Mouse (Mus musculus) spleen, adult 18-20 months (tissue): ENCODE data around the gene Olfr1367.
"Not testable (repeated sequence)": the region's sequence is repeated elsewhere in the genome, so short reads cannot be mapped to it uniquely, and the experiment has no call there.

ENCODE experiments used
- DNase-seq, 2 experiments: peaks; one replicate each; pipeline ENCODE4 v3.0.0; 2022; ENCODE audit warnings: mixed read lengths in 2 of 2

Olfr1367 gene

DNA sequence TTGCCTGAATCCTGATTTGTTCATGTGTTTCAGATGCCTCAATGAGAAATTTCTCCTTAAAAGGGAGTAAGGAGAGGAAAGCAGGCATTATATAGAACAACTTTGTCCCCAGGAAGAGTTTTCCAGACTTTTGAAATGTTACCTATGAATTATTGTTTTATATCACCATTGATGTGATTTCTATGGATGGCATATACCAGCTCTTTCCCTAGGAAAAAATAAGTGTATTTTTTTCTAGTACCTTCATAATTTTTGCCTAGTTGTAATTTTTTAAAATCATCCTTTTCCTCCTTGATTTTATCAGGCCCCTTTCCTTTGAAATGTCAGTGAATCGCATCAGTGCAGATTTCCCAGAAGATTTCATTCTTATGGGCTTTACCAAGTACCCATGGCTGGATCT lies at the start of gene Olfr1367:
Gene Olfr1367 (plus strand): TSS at position 301 of the 400 bp plus-strand sequence.
- DNase-seq = no peak

DNA sequence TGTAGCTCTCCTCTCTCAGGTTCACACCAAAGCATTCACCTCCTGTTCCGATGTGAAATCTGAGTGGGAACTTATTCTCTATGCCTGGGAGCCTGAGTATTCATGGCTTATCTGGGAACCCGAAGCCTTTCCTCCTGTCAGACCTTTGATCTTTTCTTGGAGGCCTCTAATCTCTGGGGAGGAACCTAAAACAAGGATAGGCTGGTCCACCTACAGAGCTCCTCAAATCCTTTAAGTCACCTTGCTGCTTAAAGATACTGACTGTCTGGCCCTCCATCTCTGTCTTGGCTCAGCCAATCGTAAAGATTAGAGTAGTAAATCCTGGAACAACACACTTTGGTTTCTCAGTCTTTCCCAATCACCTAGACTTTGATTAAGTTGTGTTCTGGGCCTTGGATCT lies 48.2 kb upstream of the Olfr1367 start:
- no peak for DNase-seq

DNA sequence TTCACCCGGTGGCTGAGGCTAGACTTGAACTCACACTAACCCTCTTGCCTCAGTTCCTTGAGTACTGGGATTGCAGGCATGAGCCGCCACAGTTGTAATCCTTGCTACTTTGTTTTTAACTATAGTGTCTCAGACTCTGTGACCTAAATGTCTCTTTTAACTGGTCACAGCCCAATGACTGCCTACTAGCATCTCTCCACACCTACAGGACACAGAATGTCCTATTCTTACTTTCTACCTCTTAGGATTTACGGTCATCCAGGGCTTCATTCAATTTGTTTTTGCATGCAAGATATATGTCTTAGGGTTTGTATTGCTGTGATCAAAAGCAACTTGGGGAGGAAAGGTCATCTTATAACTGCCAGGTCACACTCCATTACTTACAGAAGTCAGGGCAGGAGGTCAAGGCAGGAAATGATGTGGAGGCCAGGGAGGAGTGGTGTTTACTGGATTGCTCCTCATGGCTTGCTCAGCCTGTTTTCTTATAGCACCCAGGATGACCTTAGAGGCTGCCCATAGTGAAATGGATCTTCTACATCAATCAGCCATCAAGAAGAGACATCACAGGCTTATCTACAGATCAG lies 42.1 kb upstream of the Olfr1367 start:
- DNase-seq = no peak

DNA sequence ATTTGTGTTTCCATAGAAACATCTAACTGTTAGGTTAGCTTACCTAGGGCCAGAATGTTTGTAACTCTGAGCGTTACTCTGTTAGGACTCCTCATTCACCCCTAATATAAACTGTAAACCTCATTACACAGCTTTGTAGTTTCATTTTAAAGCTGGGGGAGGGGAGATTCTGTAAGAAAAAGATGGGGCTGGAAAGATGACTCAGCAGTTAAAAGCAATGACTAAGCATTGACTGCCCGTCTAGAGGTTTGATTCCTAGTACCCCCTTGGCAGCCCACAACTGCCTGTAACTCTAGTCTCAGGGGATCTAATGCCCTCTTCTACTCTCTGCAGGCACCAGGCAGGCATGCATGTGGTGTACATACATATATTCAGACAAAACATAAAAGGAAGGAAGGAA lies 36.9 kb upstream of the Olfr1367 start:
- no peak for DNase-seq

DNA sequence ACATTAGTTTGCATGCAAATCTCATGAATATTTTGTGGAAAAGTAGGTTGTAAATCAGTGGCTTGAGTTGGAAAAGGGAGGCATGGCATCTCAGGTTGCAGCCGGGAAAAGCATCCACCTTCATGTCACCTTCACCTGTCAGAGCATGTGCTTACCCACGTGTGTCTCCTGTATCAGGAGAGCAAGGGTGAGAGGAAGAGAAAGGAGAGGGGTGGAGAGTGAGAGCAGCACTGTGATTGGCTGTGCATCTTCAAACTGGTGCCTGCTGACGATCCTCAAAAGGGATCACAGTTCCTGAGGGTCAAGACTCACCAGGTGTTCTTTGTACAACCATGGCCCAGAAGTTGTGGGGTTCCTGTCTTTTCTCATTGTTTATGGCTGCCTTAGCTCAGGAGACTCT lies 34.8 kb upstream of the Olfr1367 start, which contains the start of gene Gpx6:
Gene Gpx6 (plus strand): TSS at position 200 of the 400 bp plus-strand sequence.
- DNase-seq = no peak

DNA sequence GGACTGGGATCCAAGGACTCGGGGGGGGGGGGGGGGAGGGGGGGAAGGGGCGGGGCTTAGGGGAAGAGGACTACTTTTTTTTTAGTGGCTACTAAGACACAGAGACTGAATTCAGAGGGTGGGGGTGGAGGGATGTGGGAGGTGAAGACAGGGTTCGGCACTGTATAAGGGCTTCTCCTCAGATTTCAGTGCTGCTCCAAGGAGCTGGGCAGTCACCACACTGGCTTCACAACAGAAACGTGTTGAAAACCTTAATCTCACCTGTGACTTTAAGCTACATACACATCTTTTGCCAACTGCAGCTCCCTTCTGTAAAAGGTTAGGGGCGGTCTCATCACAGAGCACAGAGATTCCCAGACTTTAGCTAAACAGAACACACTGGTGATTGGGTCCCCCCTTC lies 33.9 kb upstream of the Olfr1367 start:
- no peak for DNase-seq

DNA sequence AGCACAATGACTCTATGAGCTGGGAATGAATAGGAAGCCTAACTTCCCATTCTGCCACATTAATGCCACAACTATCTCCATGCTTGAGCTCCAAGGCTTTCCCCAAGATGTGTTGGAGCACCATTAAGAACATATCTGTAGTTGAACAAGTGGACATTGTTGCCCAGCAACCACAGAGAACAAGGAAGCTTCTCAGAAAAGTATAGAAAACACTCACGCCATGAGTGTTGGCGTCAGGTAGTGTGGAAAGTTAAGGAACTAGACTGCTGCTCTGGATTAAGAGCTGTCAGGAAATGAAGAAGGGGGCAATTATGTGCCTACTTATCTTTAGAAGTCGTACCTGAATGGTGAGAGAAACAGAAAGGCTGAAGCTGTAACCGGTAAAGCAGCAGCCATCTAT lies 32.8 kb upstream of the Olfr1367 start:
- DNase-seq = no peak

DNA sequence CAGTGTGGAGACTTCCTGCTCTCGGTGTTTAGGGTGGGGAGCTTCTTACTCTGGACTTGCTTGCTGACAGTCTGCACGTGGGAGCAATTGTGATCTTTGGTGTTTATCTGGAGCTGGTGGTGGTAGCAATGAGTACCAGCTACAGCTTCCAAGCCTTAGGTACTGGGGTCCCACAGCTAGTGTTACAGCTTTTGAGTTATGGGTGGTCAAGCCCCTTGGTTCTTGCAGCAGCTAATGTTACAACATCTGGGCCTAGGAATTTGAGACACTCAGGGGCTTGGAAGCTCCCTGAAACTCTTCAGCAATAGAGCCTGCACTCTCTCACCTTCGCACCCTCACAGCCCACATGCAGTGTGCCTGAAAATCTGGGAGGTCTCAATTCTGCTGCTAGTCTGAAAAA lies 26.4 kb upstream of the Olfr1367 start:
- no peak for DNase-seq

DNA sequence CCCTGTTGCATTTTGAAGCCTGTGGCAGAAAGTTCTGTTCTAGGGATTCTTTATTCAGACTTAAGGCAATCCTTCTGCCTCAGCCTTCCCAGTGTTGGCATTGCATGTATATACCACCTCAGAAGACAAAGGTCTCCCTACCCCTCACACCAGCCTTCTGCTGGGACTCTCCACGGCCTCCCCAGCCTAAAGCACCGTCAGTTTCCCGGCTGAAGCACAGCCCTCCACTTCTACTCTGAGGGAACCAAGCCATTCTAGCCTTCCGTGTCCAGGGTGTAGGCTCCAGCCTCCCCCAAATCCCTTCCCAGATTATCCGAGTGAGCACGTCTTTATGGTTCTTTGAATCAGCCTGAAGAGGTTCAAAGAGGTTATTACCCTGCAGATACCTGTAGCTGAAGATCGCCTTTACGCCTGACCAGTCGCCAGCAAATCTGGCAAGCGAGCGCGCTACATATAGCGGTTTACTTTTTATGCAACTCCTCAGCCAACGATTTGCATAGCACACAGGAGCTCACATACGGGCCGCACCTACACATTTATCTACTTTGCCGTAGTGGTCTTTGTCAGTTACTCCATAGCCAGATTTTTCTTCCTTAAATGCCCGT lies 24.7 kb upstream of the Olfr1367 start:
- DNase-seq = no peak

DNA sequence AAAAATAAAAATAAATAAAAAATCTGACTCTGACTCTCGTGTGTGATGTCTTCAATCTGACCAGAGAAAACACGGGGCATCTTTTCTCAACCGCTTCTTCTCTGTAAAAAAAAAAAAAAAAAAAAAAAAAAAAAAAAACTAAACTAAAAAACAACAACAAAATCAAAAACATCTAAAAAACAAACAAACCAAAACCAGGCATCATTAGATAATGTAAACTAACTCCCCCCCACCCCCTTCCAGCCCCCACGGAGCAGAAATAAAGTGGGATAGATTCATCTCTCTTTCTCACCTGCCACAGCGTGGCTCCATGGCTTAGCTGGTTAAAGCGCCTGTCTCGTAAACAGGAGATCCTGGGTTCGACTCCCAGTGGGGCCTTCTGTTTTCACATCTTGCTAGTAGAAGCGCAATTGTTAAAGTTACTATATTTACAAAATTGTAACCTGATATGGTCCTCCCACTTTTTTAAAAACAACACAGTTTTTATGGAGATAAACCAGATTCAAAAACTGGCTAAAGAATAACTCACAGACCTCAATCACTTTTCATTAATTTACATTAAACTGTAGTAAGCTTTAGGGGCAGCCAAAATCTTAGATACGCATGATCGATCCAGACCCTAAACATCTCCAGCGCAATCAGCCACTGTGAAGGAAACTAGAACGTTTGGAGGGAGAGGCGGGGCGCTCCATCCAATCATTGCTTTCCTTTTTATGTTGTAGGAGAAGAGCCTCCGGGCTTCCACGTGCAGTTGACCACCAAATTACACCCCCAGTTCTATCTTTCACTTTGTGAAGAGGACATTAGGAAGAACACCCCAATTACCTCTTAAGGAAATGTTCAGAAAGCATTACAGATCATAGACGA lies 24.0 kb upstream of the Olfr1367 start:
- no peak for DNase-seq

DNA sequence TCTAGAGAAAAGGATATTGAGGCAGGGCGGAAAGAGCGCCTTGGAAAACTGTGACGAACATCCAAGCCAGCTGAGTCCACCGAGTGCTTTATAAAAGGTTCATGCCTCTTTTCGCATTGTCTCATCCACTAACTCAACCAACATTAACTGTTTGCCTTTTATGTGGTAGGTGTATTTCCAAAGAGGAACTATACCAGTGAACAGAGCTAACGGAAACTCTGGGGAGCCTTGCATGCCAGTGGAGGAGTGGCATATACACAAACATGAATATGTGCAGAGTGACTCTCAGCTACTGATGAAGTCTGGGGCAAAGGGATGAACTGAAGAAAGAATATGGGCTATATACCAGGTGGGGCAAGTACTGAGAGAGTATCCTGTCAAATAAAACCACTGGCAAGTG lies 23.3 kb upstream of the Olfr1367 start:
- DNase-seq = no peak

DNA sequence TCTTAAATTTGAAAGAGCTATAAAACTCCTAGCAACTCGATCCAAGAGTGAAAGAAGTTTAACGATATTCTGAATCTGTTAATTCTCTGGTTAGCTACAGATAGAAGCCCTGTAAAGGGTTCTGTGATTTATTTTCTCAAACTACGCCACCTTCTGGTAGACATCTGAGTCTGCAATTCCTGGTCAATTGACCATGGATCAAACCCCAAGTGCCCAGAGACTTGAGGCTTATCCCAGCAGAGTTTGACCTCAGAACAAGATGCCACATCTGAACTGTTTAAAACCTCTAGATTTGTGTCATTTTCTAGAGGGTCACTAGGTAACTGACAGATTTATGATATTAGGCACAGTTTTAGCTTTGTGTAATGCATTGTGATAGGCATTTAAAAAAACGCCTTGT lies 20.5 kb upstream of the Olfr1367 start:
- DNase-seq = no peak

DNA sequence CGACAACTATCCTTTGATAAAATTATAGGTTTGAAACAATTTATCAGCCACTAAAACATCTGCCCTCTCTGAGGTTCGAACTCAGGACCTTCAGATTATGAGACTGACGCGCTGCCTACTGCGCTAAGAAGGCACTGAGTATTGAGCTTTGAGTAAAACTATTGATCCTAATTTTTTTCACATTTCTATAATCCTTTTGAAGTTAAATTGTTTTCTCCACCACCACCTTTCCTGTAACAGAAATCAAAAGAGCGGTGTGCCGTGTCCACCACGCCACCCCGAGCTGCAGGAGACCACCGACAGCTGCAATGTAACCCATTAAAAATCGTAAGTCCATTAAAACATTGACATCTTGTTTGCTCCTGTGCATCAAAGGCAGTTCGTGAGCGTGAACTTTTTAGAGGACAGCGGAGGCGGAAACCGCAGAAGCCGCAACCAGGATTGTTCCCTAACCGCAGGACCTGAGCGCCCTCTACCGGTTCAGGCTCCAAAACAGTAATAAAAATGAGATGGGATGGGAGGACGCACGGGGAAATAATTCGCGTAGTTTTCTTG lies 20.0 kb upstream of the Olfr1367 start:
- peak in 1 of 2 experiments; percentile 50 for DNase-seq

DNA sequence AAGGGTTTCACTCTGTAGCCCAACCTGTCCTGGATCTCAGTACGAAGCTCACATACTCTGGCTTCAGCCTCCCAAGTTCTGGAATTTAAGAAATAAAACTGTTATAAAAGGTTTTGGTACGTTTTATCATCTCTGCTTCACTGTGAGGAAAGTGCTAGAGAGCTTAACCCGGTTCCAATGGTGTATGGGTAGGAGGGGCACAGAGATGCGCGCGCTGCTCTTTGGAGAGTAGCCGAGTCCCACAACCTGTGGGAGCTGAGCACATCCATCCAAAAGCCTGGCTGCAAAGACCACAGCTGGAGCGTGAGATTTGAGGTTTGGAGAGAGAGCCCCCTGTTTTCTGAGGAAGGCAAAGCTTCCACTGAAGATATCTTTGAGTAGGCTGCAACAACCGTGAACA lies 19.3 kb upstream of the Olfr1367 start:
- no peak for DNase-seq

DNA sequence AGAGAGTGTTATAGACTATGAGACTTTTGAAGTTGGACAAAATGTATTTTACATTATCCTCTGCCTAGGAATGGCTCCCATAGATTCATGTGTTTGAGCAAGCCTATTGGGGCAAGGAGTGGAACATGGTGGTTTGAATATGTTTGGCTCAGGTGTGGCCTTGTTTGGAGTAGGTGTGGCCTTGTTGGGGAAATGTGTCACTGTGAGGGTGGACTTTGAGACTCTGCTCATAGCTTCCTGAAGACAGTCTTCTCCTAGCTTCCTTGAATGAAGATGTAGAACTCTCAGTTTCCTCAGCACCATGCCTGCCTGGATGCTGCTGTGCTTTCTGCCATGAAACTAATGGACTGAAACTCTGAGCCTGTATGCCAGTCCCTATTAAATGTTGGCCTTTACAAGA lies 3.9 kb downstream of the Olfr1367 start:
- DNase-seq = no peak

DNA sequence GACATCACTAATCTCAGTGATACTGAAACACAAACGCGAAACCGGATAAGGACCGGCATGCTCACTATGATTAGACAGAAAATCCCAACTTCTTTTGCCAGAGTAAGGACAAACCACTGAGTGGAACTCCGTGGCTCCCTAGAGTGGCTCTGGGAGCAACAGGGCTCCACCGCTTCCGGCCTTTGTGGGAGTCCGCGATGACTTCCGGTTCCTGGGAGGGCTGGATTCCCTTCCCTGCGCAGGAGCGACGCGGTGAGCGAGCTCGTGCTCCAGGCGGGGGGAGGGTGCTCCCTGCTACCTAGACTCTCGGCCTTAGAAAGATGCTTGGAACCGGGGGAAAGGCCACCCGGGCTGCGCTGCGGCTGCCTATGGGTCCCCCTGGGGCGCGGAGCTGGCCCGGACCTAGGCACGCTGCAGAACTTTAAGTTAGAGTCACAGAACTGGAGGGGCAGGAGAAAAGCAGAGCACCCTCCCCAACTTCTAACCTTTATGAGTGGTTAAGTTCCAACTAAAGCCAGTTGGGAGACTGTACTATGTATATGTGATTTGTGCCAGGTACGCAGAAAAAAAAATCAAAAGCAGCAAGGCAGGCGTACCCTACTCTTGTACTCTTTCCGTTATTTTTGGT lies 16.0 kb downstream of the Olfr1367 start, which contains the start of gene Zscan12:
Gene Zscan12 (plus strand): TSS at position 200 of the 628 bp plus-strand sequence.
- peak; percentile 62 to 65 for DNase-seq

DNA sequence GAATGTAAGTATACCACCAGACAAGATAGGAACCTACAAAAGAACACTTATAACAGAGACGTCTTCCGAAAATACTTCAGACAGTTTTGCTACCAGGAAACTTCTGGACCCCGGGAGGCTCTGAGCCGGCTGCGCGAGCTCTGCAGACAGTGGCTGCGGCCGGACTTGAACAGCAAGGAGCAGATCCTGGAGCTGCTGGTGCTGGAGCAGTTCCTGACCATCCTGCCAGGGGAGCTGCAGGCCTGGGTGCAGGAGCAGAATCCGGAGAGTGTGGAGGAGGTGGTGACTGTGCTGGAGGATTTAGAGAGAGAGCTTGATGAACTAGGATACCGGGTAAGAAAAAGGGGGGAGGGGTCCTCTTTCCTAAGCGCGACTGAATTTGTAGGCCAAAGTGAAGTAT lies 17.0 kb downstream of the Olfr1367 start:
- DNase-seq = no peak

DNA sequence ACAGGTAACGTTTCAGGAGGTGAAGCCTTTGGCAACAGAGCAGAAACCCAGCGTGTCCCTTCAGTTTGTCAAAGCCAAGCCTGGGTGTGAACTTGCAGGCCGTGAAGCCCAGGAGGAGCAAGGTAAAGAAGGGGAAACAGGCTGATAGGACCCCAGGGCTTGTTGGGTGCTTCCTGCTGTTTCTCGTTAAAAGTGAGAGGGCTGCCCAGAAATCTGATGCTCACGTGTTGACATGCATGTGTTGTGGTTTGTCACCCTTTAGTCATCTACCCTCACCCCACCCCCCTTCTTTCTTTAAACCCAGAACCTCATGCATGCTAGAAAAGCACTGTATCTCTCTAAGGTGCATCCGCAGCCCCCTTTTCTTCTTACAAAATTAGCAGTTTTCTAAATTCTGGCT lies 19.9 kb downstream of the Olfr1367 start:
- DNase-seq = no peak

DNA sequence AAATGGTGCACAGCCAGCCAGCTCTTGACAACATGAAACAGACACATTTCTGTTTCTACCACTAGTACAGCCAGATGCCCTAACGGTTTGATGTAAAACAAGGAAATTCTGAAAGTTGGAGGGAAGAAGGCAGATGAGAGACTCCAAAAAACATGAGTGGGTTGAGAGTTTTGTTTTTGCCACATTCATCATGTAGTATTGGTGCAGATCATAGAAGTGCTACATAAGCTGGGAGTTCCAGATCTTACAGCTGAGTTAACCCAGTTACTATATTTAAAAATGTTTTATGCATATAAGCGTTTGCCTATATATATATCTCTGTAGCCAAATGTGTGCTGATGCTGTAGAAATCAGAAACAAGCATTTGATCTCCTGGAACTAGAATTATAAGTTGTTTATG lies 26.0 kb downstream of the Olfr1367 start:
- no peak for DNase-seq

DNA sequence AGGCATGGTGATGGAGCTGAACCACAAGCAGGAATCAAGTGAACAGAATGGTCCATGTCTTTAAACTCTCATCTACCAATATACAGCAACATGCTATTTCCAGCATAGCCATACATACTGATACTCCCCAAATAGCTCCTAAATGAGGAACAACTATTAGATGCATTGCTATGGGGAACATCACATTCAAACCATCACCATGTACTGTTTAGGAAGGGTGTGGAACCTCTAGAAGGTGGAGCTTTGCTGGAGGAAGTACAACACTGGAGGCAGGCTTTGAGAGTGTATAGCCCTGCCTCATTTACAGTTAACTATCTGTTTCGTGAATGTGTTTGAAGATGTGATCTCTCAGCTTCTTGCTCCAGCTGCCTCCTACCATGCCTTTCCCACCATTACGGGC lies 31.1 kb downstream of the Olfr1367 start:
- DNase-seq = no peak

DNA sequence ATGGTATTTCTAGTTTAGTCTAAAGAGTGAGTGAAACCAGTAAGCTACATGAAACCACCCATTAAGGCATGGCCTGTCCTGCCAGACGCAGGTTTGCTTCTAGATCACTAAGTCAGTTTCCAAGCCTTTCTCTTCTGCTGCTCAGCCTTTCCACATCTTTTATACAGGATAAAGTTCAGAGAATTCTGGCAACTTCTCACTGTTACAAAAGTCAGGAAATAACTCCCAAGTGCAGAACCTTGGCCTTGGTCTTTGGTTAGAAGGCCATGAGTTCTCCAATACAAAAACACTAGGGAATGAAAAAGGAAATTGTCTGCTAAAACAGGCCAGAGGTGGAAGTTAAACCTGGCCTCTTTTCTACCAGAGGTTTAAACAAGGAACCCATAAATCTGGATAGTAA lies 48.5 kb downstream of the Olfr1367 start:
- no peak for DNase-seq

DNA sequence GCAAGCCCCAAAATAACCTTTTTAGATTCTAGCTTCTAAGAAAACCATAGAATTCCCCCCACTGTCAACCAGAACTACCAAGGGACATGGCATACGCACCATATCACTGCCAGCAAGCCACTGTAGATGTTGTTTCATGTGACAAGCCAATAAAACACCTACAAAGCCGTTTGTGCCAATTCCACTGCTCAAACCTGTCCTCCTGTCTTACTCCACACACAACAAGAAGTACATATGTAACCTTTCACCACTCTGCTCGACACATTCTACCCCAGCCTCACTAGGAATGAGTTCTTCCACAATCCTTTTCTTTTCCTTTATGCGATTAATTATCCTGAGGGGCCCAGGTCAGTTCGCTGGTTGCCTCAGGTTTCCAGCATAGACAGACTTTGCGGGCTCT lies 48.9 kb downstream of the Olfr1367 start:
- DNase-seq = no peak

DNA sequence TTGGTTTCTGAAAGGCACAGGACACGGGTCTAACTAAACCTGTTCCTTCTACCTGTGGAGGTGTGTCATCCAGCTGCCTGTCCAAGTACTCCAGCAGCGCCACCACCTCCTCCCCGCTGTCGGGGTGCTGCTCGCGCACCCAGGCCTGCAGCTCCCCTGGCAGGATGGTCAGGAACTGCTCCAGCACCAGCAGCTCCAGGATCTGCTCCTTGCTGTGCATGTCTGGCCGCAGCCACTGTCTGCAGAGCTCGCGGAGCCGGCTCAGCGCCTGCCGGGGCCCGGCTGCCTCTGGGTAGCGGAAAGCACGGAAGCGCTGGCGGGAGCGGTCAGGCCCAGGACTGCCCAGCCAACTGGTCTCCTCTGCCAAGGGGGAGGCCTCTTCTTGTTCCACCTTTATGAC lies 49.3 kb downstream of the Olfr1367 start:
- not testable (repeated sequence) for DNase-seq
